Mouse (Mus musculus): Measurements from ENCODE around the gene Rac1. TPM values are rescaled to one million over a fixed set of nuclear protein-coding genes. Genes with fewer than 3 reads are reported as not detected.
"Not testable (repeated sequence)": the region's sequence is repeated elsewhere in the genome, so short reads cannot be mapped to it uniquely, and the experiment has no call there.

The Rac1 gene
- total and polyA plus RNA-seq, 3 experiments = 204 to 231 (median 219) TPM

DNA sequence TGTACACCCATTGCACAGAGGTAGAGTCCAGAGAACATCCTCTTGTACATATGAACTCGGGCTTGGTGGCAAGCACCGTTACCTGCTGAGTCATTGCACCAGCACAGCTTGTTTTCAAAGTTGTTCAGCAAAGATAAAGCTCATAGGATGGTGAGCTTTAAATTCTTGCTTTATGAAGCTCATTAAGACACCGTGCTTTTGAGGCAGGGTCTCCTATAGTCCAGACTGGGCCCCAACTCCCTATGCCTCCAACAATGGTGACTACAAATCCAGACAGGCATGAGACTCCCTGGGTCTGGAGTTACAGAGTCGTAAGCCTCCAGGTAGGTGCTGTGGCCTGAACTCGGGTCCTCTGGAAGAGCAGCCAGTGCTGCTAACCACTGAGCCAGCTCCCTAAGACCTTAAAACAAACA is 39.4 kb upstream of the Rac1 start:
- Histone ChIP-seq H3K79me2 (replicated peaks; ENCODE audit: control insufficient read depth, insufficient read depth, low read length) (no peaks in the 10 kb centered on the region), H3K27me3 (ENCODE audit: control insufficient read depth, insufficient read depth, low read length) (no peaks in the 10 kb centered on the region), H3K4me1 (ENCODE audit: control insufficient read depth, insufficient read depth, low read length) (peaks cover 14% of the 10 kb centered on the region), H3K36me3 (ENCODE audit: control insufficient read depth, insufficient read depth, low read length) (no peaks in the 10 kb centered on the region; the same call in 1 of the 2 replicates), H3K27ac (no peak overlapping the region), H3K9ac (ENCODE audit: low read depth, low read length) (no peak overlapping the region), H3K4me3 (no peak overlapping the region)
- no peak for TF ChIP-seq CTCF (IDR thresholded peaks at IDR 0.05)
- TF ChIP-seq POLR2A (IDR thresholded peaks at IDR 0.05; ENCODE audit: insufficient read depth, low read depth, low read length) = no peak
- DNase-seq = no peak
- 85% methylated on average over 5 of the region's 5 CpGs for WGBS
- intact Hi-C loops (cut with DNase I) = no loop called here

DNA sequence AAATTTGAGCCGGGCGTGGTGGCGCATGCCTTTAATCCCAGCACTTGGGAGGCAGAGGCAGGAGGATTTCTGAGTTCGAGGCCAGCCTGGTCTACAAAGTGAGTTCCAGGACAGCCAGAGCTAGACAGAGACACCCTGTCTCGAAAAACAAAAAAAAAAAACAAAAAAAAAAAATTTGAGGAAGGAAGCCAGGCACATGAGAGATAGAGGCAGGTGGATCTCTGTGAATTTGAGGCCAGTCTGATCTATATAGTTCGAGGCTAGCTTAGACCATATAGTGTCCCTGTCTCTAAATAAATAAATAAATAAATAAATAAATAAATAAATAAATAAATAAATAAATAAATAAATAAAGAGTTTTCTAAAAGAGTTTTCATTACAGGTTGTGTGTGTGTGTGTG is 39.0 kb upstream of the Rac1 start:
- H3K27ac ChIP-seq; H3K27me3 ChIP-seq (ENCODE audit: control insufficient read depth, insufficient read depth, low read length); H3K36me3 ChIP-seq (ENCODE audit: control insufficient read depth, insufficient read depth, low read length); H3K79me2 ChIP-seq (replicated peaks; ENCODE audit: control insufficient read depth, insufficient read depth, low read length); H3K4me3 ChIP-seq; intact Hi-C loops (cut with DNase I); H3K9ac ChIP-seq (ENCODE audit: low read depth, low read length); DNase-seq: not testable (repeated sequence)
- 87% methylated on average over 6 of the region's 6 CpGs for WGBS
- H3K4me1 ChIP-seq (ENCODE audit: control insufficient read depth, insufficient read depth, low read length) = peaks cover 11% of the 10 kb centered on the region

- peaks cover 19% of the 10 kb centered on the region for H3K4me1 ChIP-seq (ENCODE audit: control insufficient read depth, insufficient read depth, low read length)
- peak overlapping the region; percentile 87 for H3K27ac ChIP-seq
- no peaks in the 10 kb centered on the region; the same call in 1 of the 2 replicates for H3K79me2 ChIP-seq (replicated peaks; ENCODE audit: control insufficient read depth, insufficient read depth, low read length)
- WGBS = 47% methylated on average over 14 of the region's 14 CpGs
- H3K4me3 ChIP-seq = no peak overlapping the region
- H3K27me3 ChIP-seq (ENCODE audit: control insufficient read depth, insufficient read depth, low read length) = no peaks in the 10 kb centered on the region
- peak; percentile 53 to 78 for DNase-seq
- H3K9ac ChIP-seq (ENCODE audit: low read depth, low read length) = no peak overlapping the region; the same call in 1 of the 2 replicates
- TF ChIP-seq POLR2A (IDR thresholded peaks at IDR 0.05; ENCODE audit: insufficient read depth, low read depth, low read length) (0 out of 2 replicates have a peak, but pooled peaks have one; percentile 6), EP300 (IDR thresholded peaks at IDR 0.05; ENCODE audit: insufficient read depth, low read depth, low read length) (0 out of 2 replicates have a peak, but pooled peaks have one; percentile 41), CTCF (IDR thresholded peaks at IDR 0.05) (no peak)
- H3K36me3 ChIP-seq (ENCODE audit: control insufficient read depth, insufficient read depth, low read length) = no peaks in the 10 kb centered on the region
- intact Hi-C loops (cut with DNase I) = no loop called here
Observed at GRCm38 (mm10) chr5:143561544-143562185, 33.8 kb upstream of the Rac1 start.

DNA sequence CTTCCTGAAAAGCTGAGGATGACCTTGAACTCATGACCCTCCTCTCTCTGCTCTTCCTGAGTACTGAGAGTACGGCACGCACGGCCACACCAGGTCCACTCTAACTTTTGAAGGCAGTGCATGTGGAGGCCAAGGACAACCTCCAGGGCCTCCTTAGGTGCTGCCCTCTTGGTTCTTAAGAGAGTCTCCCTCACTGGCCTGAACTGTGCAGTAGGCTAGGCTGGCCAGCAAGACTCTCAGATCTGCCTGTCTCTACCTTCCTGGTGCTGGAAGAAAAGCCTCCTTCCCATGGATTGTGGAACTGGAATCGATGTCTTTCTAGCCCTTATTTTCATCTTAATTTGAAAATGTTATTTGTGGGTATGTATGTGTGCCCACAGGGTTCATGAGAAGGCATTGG is 33.2 kb upstream of the Rac1 start:
- 79% methylated on average over 4 of the region's 4 CpGs for WGBS
- intact Hi-C loops (cut with DNase I) = no loop called here
- peaks cover 19% of the 10 kb centered on the region for H3K4me1 ChIP-seq (ENCODE audit: control insufficient read depth, insufficient read depth, low read length)
- no peaks in the 10 kb centered on the region for H3K27me3 ChIP-seq (ENCODE audit: control insufficient read depth, insufficient read depth, low read length)
- no peak for DNase-seq
- H3K36me3 ChIP-seq (ENCODE audit: control insufficient read depth, insufficient read depth, low read length) = no peaks in the 10 kb centered on the region
- no peak overlapping the region for H3K9ac ChIP-seq (ENCODE audit: low read depth, low read length)
- H3K79me2 ChIP-seq (replicated peaks; ENCODE audit: control insufficient read depth, insufficient read depth, low read length) = no peaks in the 10 kb centered on the region; the same call in 1 of the 2 replicates
- H3K4me3 ChIP-seq = no peak overlapping the region
- no peak for TF ChIP-seq CTCF (IDR thresholded peaks at IDR 0.05)
- TF ChIP-seq POLR2A (IDR thresholded peaks at IDR 0.05; ENCODE audit: insufficient read depth, low read depth, low read length) = no peak
- TF ChIP-seq EP300 (IDR thresholded peaks at IDR 0.05; ENCODE audit: insufficient read depth, low read depth, low read length) = no peak
- H3K27ac ChIP-seq = peak overlapping the region; percentile 87

DNA sequence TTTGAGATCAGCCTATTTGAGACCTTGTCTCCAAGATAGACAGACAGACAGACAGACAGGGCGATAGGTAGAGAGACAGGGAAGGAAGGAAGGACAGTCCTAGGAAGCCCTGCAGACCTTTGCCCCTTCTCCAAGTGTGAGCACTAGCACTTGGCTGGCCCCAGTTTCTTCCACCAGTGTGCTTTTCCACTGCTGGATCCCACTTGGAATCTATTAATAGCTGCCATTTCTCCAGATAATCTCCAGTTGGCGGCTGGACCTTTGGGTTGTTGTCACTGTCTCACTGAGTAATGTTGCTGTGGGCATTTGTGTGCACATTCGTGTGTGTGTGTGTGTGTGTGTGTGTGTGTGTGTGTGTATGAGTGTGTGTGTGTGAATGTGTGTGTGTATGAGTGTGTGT is 30.9 kb upstream of the Rac1 start:
- intact Hi-C loops (cut with DNase I) = no loop called here
- no peak overlapping the region for H3K9ac ChIP-seq (ENCODE audit: low read depth, low read length)
- no peak overlapping the region for H3K4me3 ChIP-seq
- H3K36me3 ChIP-seq (ENCODE audit: control insufficient read depth, insufficient read depth, low read length) = no peaks in the 10 kb centered on the region
- no peaks in the 10 kb centered on the region for H3K27me3 ChIP-seq (ENCODE audit: control insufficient read depth, insufficient read depth, low read length)
- TF ChIP-seq EP300 (IDR thresholded peaks at IDR 0.05; ENCODE audit: insufficient read depth, low read depth, low read length) (no peak), CTCF (IDR thresholded peaks at IDR 0.05) (no peak), POLR2A (IDR thresholded peaks at IDR 0.05; ENCODE audit: insufficient read depth, low read depth, low read length) (no peak)
- H3K4me1 ChIP-seq (ENCODE audit: control insufficient read depth, insufficient read depth, low read length) = peaks cover 18% of the 10 kb centered on the region
- peak in 1 of 2 experiments; percentile 40 for DNase-seq
- 44% methylated on average over 3 of the region's 3 CpGs for WGBS
- no peaks in the 10 kb centered on the region; the same call in 1 of the 2 replicates for H3K79me2 ChIP-seq (replicated peaks; ENCODE audit: control insufficient read depth, insufficient read depth, low read length)
- peak overlapping the region; percentile 81 for H3K27ac ChIP-seq

DNA sequence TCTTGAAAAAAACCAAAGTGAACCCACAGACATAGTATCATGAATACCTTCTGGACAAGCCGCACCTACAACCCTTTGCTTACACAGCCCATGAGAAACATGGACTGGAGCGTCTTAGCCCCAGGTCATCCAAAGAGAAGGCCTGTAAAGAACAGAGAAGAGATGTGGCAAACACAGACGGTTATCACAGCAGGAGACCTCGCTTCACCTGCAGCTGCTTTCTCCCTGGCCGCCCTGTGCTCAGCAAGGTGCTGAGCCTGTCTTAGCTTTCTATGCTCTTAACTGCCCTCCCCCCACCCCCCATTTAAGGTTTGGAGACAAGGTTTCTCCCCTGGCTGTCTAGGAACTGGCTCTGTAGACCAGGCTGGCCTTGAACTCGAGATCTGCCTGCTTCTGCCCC is 27.4 kb upstream of the Rac1 start:
- no peaks in the 10 kb centered on the region; the same call in 1 of the 2 replicates for H3K79me2 ChIP-seq (replicated peaks; ENCODE audit: control insufficient read depth, insufficient read depth, low read length)
- H3K9ac ChIP-seq (ENCODE audit: low read depth, low read length) = no peak overlapping the region
- H3K36me3 ChIP-seq (ENCODE audit: control insufficient read depth, insufficient read depth, low read length) = peaks cover 2% of the 10 kb centered on the region; the same call in 1 of the 2 replicates
- DNase-seq = no peak
- H3K27ac ChIP-seq = no peak overlapping the region
- WGBS = 89% methylated on average over 6 of the region's 6 CpGs
- H3K4me1 ChIP-seq (ENCODE audit: control insufficient read depth, insufficient read depth, low read length) = peaks cover 12% of the 10 kb centered on the region
- intact Hi-C loops (cut with DNase I) = no loop called here
- no peaks in the 10 kb centered on the region for H3K27me3 ChIP-seq (ENCODE audit: control insufficient read depth, insufficient read depth, low read length)
- no peak for TF ChIP-seq CTCF (IDR thresholded peaks at IDR 0.05)
- no peak overlapping the region for H3K4me3 ChIP-seq

Measured in heart, adult 2 months (tissue).